Mouse (Mus musculus) heart, postnatal 0 days (tissue): Measurements from ENCODE around the gene Ppargc1a.

ENCODE experiments used
- CTCF ChIP-seq: IDR thresholded peaks from 2 replicates; pipeline ENCODE4 v1.5.1; 2016; ENCODE audit warnings: antibody characterized with exemption, control low read depth, low read depth
- EP300 ChIP-seq: IDR thresholded peaks from 2 replicates; pipeline ENCODE4 v1.6.1; 2016; ENCODE audit warnings: antibody characterized with exemption, low read depth

- TF ChIP-seq EP300 = no peak
- no peak for TF ChIP-seq CTCF
These were observed 13.9 kb downstream of the Ppargc1a start for GRCm38 (mm10) chr5:51553671-51554070.
